Mouse (Mus musculus) heart, embryonic 13.5 days (tissue): ENCODE data around the gene Pgghg. TPM values are rescaled to one million over a fixed set of nuclear protein-coding genes. Genes with fewer than 3 reads are reported as not detected.

Experiments used
- polyA plus RNA-seq: library from polyadenylated mRNA; unstranded; fragments of >200 nt; fragmentation: Nextera tagmentation; extraction: Ambion mirVana; gene quantifications from 2 replicates; pipeline ENCODE4 v1.2.1, GENCODE M21; 2015

Gene Pgghg
- polyA plus RNA-seq, 1 experiment from 2014 or later, result 13.8 TPM

Other genes starting within 250 kb of the Pgghg start
- gene Olfr541, start 244.1 kb upstream of the Pgghg start, polyA plus RNA-seq, result not detected in 2 replicates
- gene Cyp2e1, start 177.7 kb upstream of the Pgghg start, polyA plus RNA-seq, result not detected in 2 replicates
- gene Syce1, start 153.5 kb upstream of the Pgghg start, polyA plus RNA-seq, result 0.23 and 0.29 TPM in 2 replicates
- 0.66 and 0.90 TPM in 2 replicates for gene Zfp941, start 119.2 kb upstream of the Pgghg start, polyA plus RNA-seq
- gene Urah, start 106.4 kb upstream of the Pgghg start, polyA plus RNA-seq, result 0.24 and 0.90 TPM in 2 replicates
- not detected in 2 replicates for gene Scgb1c1, start 95.8 kb upstream of the Pgghg start, polyA plus RNA-seq
- 0.09 TPM in 1 of 2 replicates, not detected in the other for gene Odf3, start 93.6 kb upstream of the Pgghg start, polyA plus RNA-seq
- not detected in 2 replicates for gene Gm45785, start 85.1 kb upstream of the Pgghg start, polyA plus RNA-seq
- gene Ric8a, start 84.4 kb upstream of the Pgghg start, polyA plus RNA-seq, result 40.1 and 46.2 TPM in 2 replicates
- gene Bet1l, start 83.8 kb upstream of the Pgghg start, polyA plus RNA-seq, result 28.6 and 29.0 TPM in 2 replicates
- 164 and 190 TPM in 2 replicates for gene Psmd13, start 59.4 kb upstream of the Pgghg start, polyA plus RNA-seq
- gene Sirt3, start 59.1 kb upstream of the Pgghg start, polyA plus RNA-seq, result 40.7 and 48.7 TPM in 2 replicates
- gene Cox8b, start 40.9 kb upstream of the Pgghg start, polyA plus RNA-seq, result 142 and 148 TPM in 2 replicates
- 0.05 and 0.20 TPM in 2 replicates for gene Nlrp6, start 20.5 kb upstream of the Pgghg start, polyA plus RNA-seq
- 1.2 TPM in 2 replicates for gene Ifitm5, start 8.9 kb downstream of the Pgghg start, polyA plus RNA-seq
- not detected in 2 replicates for gene Gm45717, start 14.5 kb downstream of the Pgghg start, polyA plus RNA-seq
- gene Ifitm2, start 14.6 kb downstream of the Pgghg start, polyA plus RNA-seq, result 505 and 535 TPM in 2 replicates
- gene Ifitm1, start 25.8 kb downstream of the Pgghg start, polyA plus RNA-seq, result 9.7 and 15.9 TPM in 2 replicates
- gene Ifitm3, start 69.4 kb downstream of the Pgghg start, polyA plus RNA-seq, result 73.2 and 78.1 TPM in 2 replicates
- 0.24 and 0.31 TPM in 2 replicates for gene Ifitm6, start 76.5 kb downstream of the Pgghg start, polyA plus RNA-seq
- gene Gm17387, start 87.7 kb downstream of the Pgghg start, polyA plus RNA-seq, result not detected in 2 replicates
- 1.6 and 2.7 TPM in 2 replicates for gene B4galnt4, start 119.7 kb downstream of the Pgghg start, polyA plus RNA-seq
- 0.31 and 0.72 TPM in 2 replicates for gene Pkp3, start 136.8 kb downstream of the Pgghg start, polyA plus RNA-seq
- gene Sigirr, start 159.2 kb downstream of the Pgghg start, polyA plus RNA-seq, result 3.4 and 3.5 TPM in 2 replicates
- gene Ano9, start 176.4 kb downstream of the Pgghg start, polyA plus RNA-seq, result 0.21 and 0.23 TPM in 2 replicates
- 57.9 and 66.4 TPM in 2 replicates for gene Ptdss2, start 181.0 kb downstream of the Pgghg start, polyA plus RNA-seq
- gene Rnh1, start 231.5 kb downstream of the Pgghg start, polyA plus RNA-seq, result 92.2 and 102 TPM in 2 replicates